Mouse (Mus musculus): ENCODE results near the gene Gm6588. TPM values are rescaled to one million over a fixed set of nuclear protein-coding genes. Genes with fewer than 3 reads are reported as not detected.

Gene Gm6588
- total and polyA plus RNA-seq, 3 experiments, result not detected

GRCm38 (mm10) chr5:112498921-112499917 is 50.0 kb downstream of the Gm6588 start:
- Histone ChIP-seq H3K27me3 (ENCODE audit: control insufficient read depth, insufficient read depth, low read length) (peaks cover 3% of the 10 kb centered on the region; the same call in 1 of the 2 replicates), H3K9ac (ENCODE audit: low read depth, low read length) (no peak overlapping the region), H3K79me2 (replicated peaks; ENCODE audit: control insufficient read depth, insufficient read depth, low read length) (no peaks in the 10 kb centered on the region), H3K4me1 (ENCODE audit: control insufficient read depth, insufficient read depth, low read length) (no peaks in the 10 kb centered on the region), H3K4me3 (no peak overlapping the region), H3K27ac (no peak overlapping the region), H3K36me3 (ENCODE audit: control insufficient read depth, insufficient read depth, low read length) (no peaks in the 10 kb centered on the region)
- DNase-seq, result no peak
- intact Hi-C loops (cut with DNase I), result no loop called here
- TF ChIP-seq POLR2A (IDR thresholded peaks at IDR 0.05; ENCODE audit: insufficient read depth, low read depth, low read length) (no peak), CTCF (IDR thresholded peaks at IDR 0.05) (no peak), EP300 (IDR thresholded peaks at IDR 0.05; ENCODE audit: insufficient read depth, low read depth, low read length) (no peak)
- 39% methylated on average over 13 of the region's 13 CpGs for WGBS

- DNase-seq, result no peak
- H3K79me2 ChIP-seq (replicated peaks; ENCODE audit: control insufficient read depth, insufficient read depth, low read length), result no peaks in the 10 kb centered on the region
- TF ChIP-seq EP300 (IDR thresholded peaks at IDR 0.05; ENCODE audit: insufficient read depth, low read depth, low read length), result no peak
- TF ChIP-seq POLR2A (IDR thresholded peaks at IDR 0.05; ENCODE audit: insufficient read depth, low read depth, low read length), result no peak
- no peak for TF ChIP-seq CTCF (IDR thresholded peaks at IDR 0.05)
- H3K27me3 ChIP-seq (ENCODE audit: control insufficient read depth, insufficient read depth, low read length), result peaks cover 3% of the 10 kb centered on the region; the same call in 1 of the 2 replicates
- H3K4me3 ChIP-seq, result no peak overlapping the region
- no peaks in the 10 kb centered on the region for H3K4me1 ChIP-seq (ENCODE audit: control insufficient read depth, insufficient read depth, low read length)
- 65% methylated on average over 8 of the region's 8 CpGs for WGBS
- no peak overlapping the region for H3K27ac ChIP-seq
- intact Hi-C loops (cut with DNase I), result no loop called here
- H3K36me3 ChIP-seq (ENCODE audit: control insufficient read depth, insufficient read depth, low read length), result no peaks in the 10 kb centered on the region
- H3K9ac ChIP-seq (ENCODE audit: low read depth, low read length), result no peak overlapping the region
These were observed 50.9 kb downstream of the Gm6588 start for GRCm38 (mm10) chr5:112499918-112500682.

Other genes with a start within 250 kb of the Gm6588 start
- gene Cryba4, start 196.9 kb upstream of the Gm6588 start, total RNA-seq (2021), result 1 to 10 TPM; 5.3 to 7.1 TPM
- gene Cryba4, start 196.9 kb upstream of the Gm6588 start, polyA plus RNA-seq (2012; rRNA removed), result 14.4 and 33.8 TPM in 2 replicates
- gene Crybb1, start 193.6 kb upstream of the Gm6588 start, total RNA-seq (2021), result 1 to 10 TPM; 1.5 to 3.3 TPM
- gene Crybb1, start 193.6 kb upstream of the Gm6588 start, polyA plus RNA-seq (2012; rRNA removed), result 2.1 and 2.3 TPM in 2 replicates
- 10 to 100 TPM; 38.3 to 43.6 TPM for gene Tpst2, start 172.7 kb upstream of the Gm6588 start, total RNA-seq (2021)
- 36.9 and 37.7 TPM in 2 replicates for gene Tpst2, start 172.7 kb upstream of the Gm6588 start, polyA plus RNA-seq (2012; rRNA removed)
- gene Tfip11, start 123.1 kb upstream of the Gm6588 start, total RNA-seq (2021), result 10 to 100 TPM; 17.6 to 19.4 TPM
- 16.0 and 18.5 TPM in 2 replicates for gene Tfip11, start 123.1 kb upstream of the Gm6588 start, polyA plus RNA-seq (2012; rRNA removed)
- gene Srrd, start 106.4 kb upstream of the Gm6588 start, total RNA-seq (2021), result 1 to 10 TPM; 6.5 to 7.3 TPM
- gene Srrd, start 106.4 kb upstream of the Gm6588 start, polyA plus RNA-seq (2012; rRNA removed), result 23.4 and 28.4 TPM in 2 replicates
- gene Hps4, start 106.3 kb upstream of the Gm6588 start, total RNA-seq (2021), result 1 to 10 TPM; 8.0 to 8.5 TPM
- gene Hps4, start 106.3 kb upstream of the Gm6588 start, polyA plus RNA-seq (2012; rRNA removed), result 15.5 and 15.9 TPM in 2 replicates
- under 1 TPM in 1 of 2 experiments, not detected in 1; 0.10 TPM for gene Gm6583, start 93.4 kb upstream of the Gm6588 start, total RNA-seq (2021)
- 0.04 TPM in 1 of 2 replicates, not detected in the other for gene Gm6583, start 93.4 kb upstream of the Gm6588 start, polyA plus RNA-seq (2012; rRNA removed)
- gene Asphd2, start 54.6 kb upstream of the Gm6588 start, total RNA-seq (2021), result under 1 TPM; 0.50 to 0.89 TPM
- gene Asphd2, start 54.6 kb upstream of the Gm6588 start, polyA plus RNA-seq (2012; rRNA removed), result 0.88 and 1.00 TPM in 2 replicates
- gene Sez6l, start 127.8 kb downstream of the Gm6588 start, total RNA-seq (2021), result under 1 TPM; 0.08 to 0.09 TPM
- gene Sez6l, start 127.8 kb downstream of the Gm6588 start, polyA plus RNA-seq (2012; rRNA removed), result 0.15 and 0.25 TPM in 2 replicates